Mouse (Mus musculus): ENCODE data around the gene Bptf. TPM values are rescaled to one million over a fixed set of nuclear protein-coding genes. Genes with fewer than 3 reads are reported as not detected.
"Not testable (repeated sequence)": the region's sequence is repeated elsewhere in the genome, so short reads cannot be mapped to it uniquely, and the experiment has no call there.

The Bptf gene
- polyA plus RNA-seq, 1 experiment from 2014 or later, result 23.9 TPM

- no peaks in the 10 kb centered on the region for H3K4me1 ChIP-seq (ENCODE audit: control insufficient read depth, insufficient read depth, low read depth, low read length)
- H3K4me2 ChIP-seq (ENCODE audit: low read length), result no peak overlapping the region
- H3K27me3 ChIP-seq (replicated peaks; ENCODE audit: control insufficient read depth, insufficient read depth, low read length), result no peaks in the 10 kb centered on the region
- H3K36me3 ChIP-seq (ENCODE audit: control insufficient read depth, insufficient read depth, low read length), result no peaks in the 10 kb centered on the region
- 93% methylated on average over 2 of the region's 2 CpGs for WGBS
- ATAC-seq, result no peak
- no peak overlapping the region for H3K4me3 ChIP-seq (ENCODE audit: low read length)
- no peak overlapping the region for H3K27ac ChIP-seq (ENCODE audit: low read depth, low read length)
- H3K9ac ChIP-seq (ENCODE audit: low read depth, low read length), result no peak overlapping the region
- H3K9me3 ChIP-seq (ENCODE audit: control insufficient read depth, low read length), result no peaks in the 10 kb centered on the region
Measured at GRCm38 (mm10) chr11:107142382-107142781, 10.5 kb upstream of the Bptf start.

GRCm38 (mm10) chr11:107140756-107141155, 8.8 kb upstream of the Bptf start:
- Histone ChIP-seq H3K27ac (ENCODE audit: low read depth, low read length) (no peak overlapping the region), H3K4me2 (ENCODE audit: low read length) (no peak overlapping the region), H3K27me3 (replicated peaks; ENCODE audit: control insufficient read depth, insufficient read depth, low read length) (no peaks in the 10 kb centered on the region), H3K36me3 (ENCODE audit: control insufficient read depth, insufficient read depth, low read length) (no peaks in the 10 kb centered on the region), H3K9ac (ENCODE audit: low read depth, low read length) (no peak overlapping the region), H3K9me3 (ENCODE audit: control insufficient read depth, low read length) (no peaks in the 10 kb centered on the region), H3K4me1 (ENCODE audit: control insufficient read depth, insufficient read depth, low read depth, low read length) (no peaks in the 10 kb centered on the region), H3K4me3 (ENCODE audit: low read length) (no peak overlapping the region)
- WGBS, result 23% methylated on average over 6 of the region's 6 CpGs
- no peak for ATAC-seq

- Histone ChIP-seq H3K4me1 (ENCODE audit: control insufficient read depth, insufficient read depth, low read depth, low read length) (no peaks in the 10 kb centered on the region), H3K9ac (ENCODE audit: low read depth, low read length) (no peak overlapping the region), H3K9me3 (ENCODE audit: control insufficient read depth, low read length) (no peaks in the 10 kb centered on the region), H3K36me3 (ENCODE audit: control insufficient read depth, insufficient read depth, low read length) (no peaks in the 10 kb centered on the region), H3K4me3 (ENCODE audit: low read length) (no peak overlapping the region), H3K4me2 (ENCODE audit: low read length) (no peak overlapping the region), H3K27me3 (replicated peaks; ENCODE audit: control insufficient read depth, insufficient read depth, low read length) (no peaks in the 10 kb centered on the region), H3K27ac (ENCODE audit: low read depth, low read length) (no peak overlapping the region)
- WGBS, result 80% methylated on average over 3 of the region's 3 CpGs
- ATAC-seq, result no peak
Measured at GRCm38 (mm10) chr11:107138633-107139032, 6.7 kb upstream of the Bptf start.

- H3K9me3 ChIP-seq (ENCODE audit: control insufficient read depth, low read length), result no peaks in the 10 kb centered on the region
- no peak overlapping the region for H3K9ac ChIP-seq (ENCODE audit: low read depth, low read length)
- H3K4me2 ChIP-seq (ENCODE audit: low read length), result no peak overlapping the region
- no peak overlapping the region for H3K27ac ChIP-seq (ENCODE audit: low read depth, low read length)
- no peaks in the 10 kb centered on the region for H3K27me3 ChIP-seq (replicated peaks; ENCODE audit: control insufficient read depth, insufficient read depth, low read length)
- ATAC-seq, result no peak
- H3K36me3 ChIP-seq (ENCODE audit: control insufficient read depth, insufficient read depth, low read length), result no peaks in the 10 kb centered on the region
- 97% methylated on average over 6 of the region's 6 CpGs for WGBS
- no peak overlapping the region for H3K4me3 ChIP-seq (ENCODE audit: low read length)
- peaks cover 2% of the 10 kb centered on the region for H3K4me1 ChIP-seq (ENCODE audit: control insufficient read depth, insufficient read depth, low read depth, low read length)
Measured at GRCm38 (mm10) chr11:107137593-107137992, 5.7 kb upstream of the Bptf start.

GRCm38 (mm10) chr11:107136458-107136857, 4.5 kb upstream of the Bptf start:
- H3K9me3 ChIP-seq (ENCODE audit: control insufficient read depth, low read length); H3K27me3 ChIP-seq (replicated peaks; ENCODE audit: control insufficient read depth, insufficient read depth, low read length); H3K4me3 ChIP-seq (ENCODE audit: low read length); H3K27ac ChIP-seq (ENCODE audit: low read depth, low read length); H3K9ac ChIP-seq (ENCODE audit: low read depth, low read length); ATAC-seq; H3K4me1 ChIP-seq (ENCODE audit: control insufficient read depth, insufficient read depth, low read depth, low read length); H3K4me2 ChIP-seq (ENCODE audit: low read length); H3K36me3 ChIP-seq (ENCODE audit: control insufficient read depth, insufficient read depth, low read length): not testable (repeated sequence)
- WGBS, result 95% methylated on average over 10 of the region's 10 CpGs

GRCm38 (mm10) chr11:107135741-107136140, 3.8 kb upstream of the Bptf start:
- Histone ChIP-seq H3K4me1 (ENCODE audit: control insufficient read depth, insufficient read depth, low read depth, low read length) (peaks cover 6% of the 10 kb centered on the region), H3K9me3 (ENCODE audit: control insufficient read depth, low read length) (no peaks in the 10 kb centered on the region), H3K36me3 (ENCODE audit: control insufficient read depth, insufficient read depth, low read length) (no peaks in the 10 kb centered on the region), H3K9ac (ENCODE audit: low read depth, low read length) (no peak overlapping the region), H3K27ac (ENCODE audit: low read depth, low read length) (no peak overlapping the region), H3K4me3 (ENCODE audit: low read length) (no peak overlapping the region), H3K27me3 (replicated peaks; ENCODE audit: control insufficient read depth, insufficient read depth, low read length) (no peaks in the 10 kb centered on the region), H3K4me2 (ENCODE audit: low read length) (no peak overlapping the region)
- 53% methylated on average over 3 of the region's 3 CpGs for WGBS
- ATAC-seq, result no peak

- under 1% methylated on average over 16 of the region's 16 CpGs for WGBS
- H3K36me3 ChIP-seq (ENCODE audit: control insufficient read depth, insufficient read depth, low read length), result no peaks in the 10 kb centered on the region
- peaks cover 20% of the 10 kb centered on the region for H3K4me1 ChIP-seq (ENCODE audit: control insufficient read depth, insufficient read depth, low read depth, low read length)
- H3K9me3 ChIP-seq (ENCODE audit: control insufficient read depth, low read length), result no peaks in the 10 kb centered on the region
- peak overlapping the region; percentile 88 for H3K4me2 ChIP-seq (ENCODE audit: low read length)
- H3K27ac ChIP-seq (ENCODE audit: low read depth, low read length), result peak overlapping the region; percentile 54; the same call in 1 of the 2 replicates
- peak; percentile 53 for ATAC-seq
- H3K27me3 ChIP-seq (replicated peaks; ENCODE audit: control insufficient read depth, insufficient read depth, low read length), result no peaks in the 10 kb centered on the region
- peak overlapping the region; percentile 92 for H3K4me3 ChIP-seq (ENCODE audit: low read length)
- peak overlapping the region; percentile 98 for H3K9ac ChIP-seq (ENCODE audit: low read depth, low read length)
Measured at GRCm38 (mm10) chr11:107132426-107132825, 499 bp upstream of the Bptf start.

GRCm38 (mm10) chr11:107130879-107131748, 813 bp downstream of the Bptf start:
- no peaks in the 10 kb centered on the region for H3K27me3 ChIP-seq (replicated peaks; ENCODE audit: control insufficient read depth, insufficient read depth, low read length)
- peaks cover 23% of the 10 kb centered on the region for H3K4me1 ChIP-seq (ENCODE audit: control insufficient read depth, insufficient read depth, low read depth, low read length)
- peak overlapping the region; percentile 77 for H3K4me2 ChIP-seq (ENCODE audit: low read length)
- no peaks in the 10 kb centered on the region for H3K36me3 ChIP-seq (ENCODE audit: control insufficient read depth, insufficient read depth, low read length)
- peak; percentile 54 for ATAC-seq
- peak overlapping the region; percentile 92 for H3K4me3 ChIP-seq (ENCODE audit: low read length)
- no peaks in the 10 kb centered on the region for H3K9me3 ChIP-seq (ENCODE audit: control insufficient read depth, low read length)
- WGBS, result under 1% methylated on average over 55 of the region's 65 CpGs
- peak overlapping the region; percentile 98 for H3K9ac ChIP-seq (ENCODE audit: low read depth, low read length)
- peak overlapping the region; percentile 98 for H3K27ac ChIP-seq (ENCODE audit: low read depth, low read length)

- peak overlapping the region; percentile 98 for H3K9ac ChIP-seq (ENCODE audit: low read depth, low read length)
- H3K9me3 ChIP-seq (ENCODE audit: control insufficient read depth, low read length), result no peaks in the 10 kb centered on the region
- H3K4me1 ChIP-seq (ENCODE audit: control insufficient read depth, insufficient read depth, low read depth, low read length), result peaks cover 23% of the 10 kb centered on the region
- no peaks in the 10 kb centered on the region for H3K36me3 ChIP-seq (ENCODE audit: control insufficient read depth, insufficient read depth, low read length)
- H3K27ac ChIP-seq (ENCODE audit: low read depth, low read length), result 0 out of 2 replicates have a peak overlapping the region, but pooled peaks have one; percentile 98
- H3K4me2 ChIP-seq (ENCODE audit: low read length), result peak overlapping the region; percentile 77
- peak overlapping the region; percentile 92 for H3K4me3 ChIP-seq (ENCODE audit: low read length)
- H3K27me3 ChIP-seq (replicated peaks; ENCODE audit: control insufficient read depth, insufficient read depth, low read length), result no peaks in the 10 kb centered on the region
- 1% methylated on average over 18 of the region's 18 CpGs for WGBS
- ATAC-seq, result no peak
Measured at GRCm38 (mm10) chr11:107130221-107130788, 1.6 kb downstream of the Bptf start.
